Mouse (Mus musculus): ENCODE measurements around the gene Sema4a. TPM values are rescaled to one million over a fixed set of nuclear protein-coding genes. Genes with fewer than 3 reads are reported as not detected.

Gene Sema4a
- polyA plus RNA-seq, 1 experiment from 2014 or later = 9.3 TPM

Small RNAs within 50 kb of the gene (microRNA-seq; reads per million reads assigned to microRNA genes)
- gene Mir7011 (ENCODE audit: insufficient number of aligned reads) = not detected

Other genes starting within 250 kb of the Sema4a start
- 0.36 TPM in 1 of 2 replicates, not detected in the other for gene Rhbg, start 206.5 kb downstream of the Sema4a start, polyA plus RNA-seq (2014; fragmentation: Nextera tagmentation; extraction: Ambion mirVana)
- gene Gm38392, start 174.0 kb downstream of the Sema4a start, polyA plus RNA-seq (2014; fragmentation: Nextera tagmentation; extraction: Ambion mirVana) = 0.16 TPM in 1 of 2 replicates, not detected in the other
- gene Tsacc, start 164.2 kb downstream of the Sema4a start, polyA plus RNA-seq (2014; fragmentation: Nextera tagmentation; extraction: Ambion mirVana) = 10.4 and 12.2 TPM in 2 replicates
- 725 and 780 TPM in 2 replicates for gene Cct3, start 164.1 kb downstream of the Sema4a start, polyA plus RNA-seq (2014; fragmentation: Nextera tagmentation; extraction: Ambion mirVana)
- gene Glmp, start 136.2 kb downstream of the Sema4a start, polyA plus RNA-seq (2014; fragmentation: Nextera tagmentation; extraction: Ambion mirVana) = 77.2 and 87.2 TPM in 2 replicates
- gene Tmem79, start 125.0 kb downstream of the Sema4a start, polyA plus RNA-seq (2014; fragmentation: Nextera tagmentation; extraction: Ambion mirVana) = 1.6 and 2.7 TPM in 2 replicates
- gene Smg5, start 124.9 kb downstream of the Sema4a start, polyA plus RNA-seq (2014; fragmentation: Nextera tagmentation; extraction: Ambion mirVana) = 70.6 and 75.4 TPM in 2 replicates
- gene Paqr6, start 96.6 kb downstream of the Sema4a start, polyA plus RNA-seq (2014; fragmentation: Nextera tagmentation; extraction: Ambion mirVana) = 1.1 and 1.2 TPM in 2 replicates
- not detected in 2 replicates for gene Bglap3, start 88.4 kb downstream of the Sema4a start, polyA plus RNA-seq (2014; fragmentation: Nextera tagmentation; extraction: Ambion mirVana)
- gene Bglap2, start 82.5 kb downstream of the Sema4a start, polyA plus RNA-seq (2014; fragmentation: Nextera tagmentation; extraction: Ambion mirVana) = not detected in 2 replicates
- gene Bglap, start 76.7 kb downstream of the Sema4a start, polyA plus RNA-seq (2014; fragmentation: Nextera tagmentation; extraction: Ambion mirVana) = not detected in 2 replicates
- gene Pmf1, start 50.9 kb downstream of the Sema4a start, polyA plus RNA-seq (2014; fragmentation: Nextera tagmentation; extraction: Ambion mirVana) = 141 and 158 TPM in 2 replicates
- 22.6 and 23.1 TPM in 2 replicates for gene Slc25a44, start 36.0 kb downstream of the Sema4a start, polyA plus RNA-seq (2014; fragmentation: Nextera tagmentation; extraction: Ambion mirVana)
- gene Lmna, start 48.8 kb upstream of the Sema4a start, polyA plus RNA-seq (2014; fragmentation: Nextera tagmentation; extraction: Ambion mirVana) = 19.4 and 20.4 TPM in 2 replicates
- gene Mex3a, start 71.2 kb upstream of the Sema4a start, polyA plus RNA-seq (2014; fragmentation: Nextera tagmentation; extraction: Ambion mirVana) = 44.4 and 46.2 TPM in 2 replicates
- gene Rab25, start 87.1 kb upstream of the Sema4a start, polyA plus RNA-seq (2014; fragmentation: Nextera tagmentation; extraction: Ambion mirVana) = 0.43 and 1.1 TPM in 2 replicates
- 89.3 and 96.0 TPM in 2 replicates for gene Lamtor2, start 91.9 kb upstream of the Sema4a start, polyA plus RNA-seq (2014; fragmentation: Nextera tagmentation; extraction: Ambion mirVana)
- 89.2 and 95.0 TPM in 2 replicates for gene Ubqln4, start 92.6 kb upstream of the Sema4a start, polyA plus RNA-seq (2014; fragmentation: Nextera tagmentation; extraction: Ambion mirVana)
- gene Ssr2, start 114.7 kb upstream of the Sema4a start, polyA plus RNA-seq (2014; fragmentation: Nextera tagmentation; extraction: Ambion mirVana) = 142 and 148 TPM in 2 replicates
- gene Arhgef2, start 144.8 kb upstream of the Sema4a start, polyA plus RNA-seq (2014; fragmentation: Nextera tagmentation; extraction: Ambion mirVana) = 118 and 123 TPM in 2 replicates
- not detected in 2 replicates for gene Rxfp4, start 192.0 kb upstream of the Sema4a start, polyA plus RNA-seq (2014; fragmentation: Nextera tagmentation; extraction: Ambion mirVana)
- 111 and 116 TPM in 2 replicates for gene Khdc4, start 224.6 kb upstream of the Sema4a start, polyA plus RNA-seq (2014; fragmentation: Nextera tagmentation; extraction: Ambion mirVana)